8 mouse cellular contexts compared by ENCODE assay signal in genomic region chr17:32387986-32388369, GRCm38 (mm10). TPM values are rescaled to one million over a fixed set of nuclear protein-coding genes. Genes with fewer than 3 reads are reported as not detected.
DNase-seq lines count a peak whose midpoint lies in the region; ATAC-seq and TF ChIP-seq lines count a peak whose summit lies in the region.

No protein-coding gene starts in this region.

- no peak overlapping the region for H3K27ac ChIP-seq in lung, embryonic 14.5 days (ENCODE audit: low read depth)
- no peak overlapping the region for H3K27ac ChIP-seq in forebrain, embryonic 11.5 days (ENCODE audit: low read depth, low read length)
- H3K27ac ChIP-seq in limb, embryonic 12.5 days, result no peak overlapping the region
- H3K27ac ChIP-seq in olfactory bulb, adult 2 months (ENCODE audit: insufficient read depth, low read depth, low read length), result no peak overlapping the region

- H3K4me1 ChIP-seq in lung, embryonic 14.5 days (ENCODE audit: insufficient read depth), result peaks cover 4% of the 10 kb centered on the region
- peaks cover 2% of the 10 kb centered on the region; the same call in 1 of the 2 replicates for H3K4me1 ChIP-seq in forebrain, embryonic 11.5 days (replicated peaks; ENCODE audit: control insufficient read depth, insufficient read depth, low read length)
- H3K4me1 ChIP-seq in limb, embryonic 12.5 days (replicated peaks), result peaks cover 14% of the 10 kb centered on the region
- peaks cover 10% of the 10 kb centered on the region for H3K4me1 ChIP-seq in olfactory bulb, adult 2 months (ENCODE audit: control insufficient read depth, insufficient read depth, low read length)

- 23% methylated on average over 7 of the region's 7 CpGs for WGBS in lung, embryonic 14.5 days
- WGBS in forebrain, embryonic 11.5 days, result 31% methylated on average over 7 of the region's 7 CpGs
- 39% methylated on average over 7 of the region's 7 CpGs for WGBS in limb, embryonic 12.5 days
- WGBS in olfactory bulb, adult 2 months, result 39% methylated on average over 7 of the region's 7 CpGs

- peak overlapping the region; percentile 77; the same call in 1 of the 2 replicates for H3K9ac ChIP-seq in lung, embryonic 14.5 days
- peak overlapping the region; percentile 77; the same call in 1 of the 2 replicates for H3K9ac ChIP-seq in forebrain, embryonic 11.5 days (ENCODE audit: low read length)
- 0 out of 2 replicates have a peak overlapping the region, but pooled peaks have one; percentile 28 for H3K9ac ChIP-seq in limb, embryonic 12.5 days (replicated peaks)

- H3K27me3 ChIP-seq in lung, embryonic 14.5 days (ENCODE audit: insufficient read depth, low read length), result peaks cover 25% of the 10 kb centered on the region
- H3K27me3 ChIP-seq in forebrain, embryonic 11.5 days (ENCODE audit: control insufficient read depth, insufficient read depth, low read length), result peaks cover 21% of the 10 kb centered on the region
- H3K27me3 ChIP-seq in limb, embryonic 12.5 days, result peaks cover 27% of the 10 kb centered on the region

- peaks cover 8% of the 10 kb centered on the region for H3K36me3 ChIP-seq in lung, embryonic 14.5 days (ENCODE audit: insufficient read depth)
- H3K36me3 ChIP-seq in forebrain, embryonic 11.5 days (ENCODE audit: control insufficient read depth, insufficient read depth, low read length), result no peaks in the 10 kb centered on the region; the same call in 1 of the 2 replicates
- peaks cover 32% of the 10 kb centered on the region for H3K36me3 ChIP-seq in limb, embryonic 12.5 days

- ATAC-seq in lung, embryonic 14.5 days (ENCODE audit: insufficient read depth), result no peak
- ATAC-seq in forebrain, embryonic 11.5 days (replicated peaks; ENCODE audit: low FRiP score), result no peak
- no peak for ATAC-seq in limb, embryonic 12.5 days (ENCODE audit: insufficient number of reproducible peaks, insufficient read depth, low FRiP score, low TSS enrichment, low read depth)

- peak overlapping the region; percentile 78 for H3K4me3 ChIP-seq in lung, embryonic 14.5 days (ENCODE audit: low read depth, low read length)
- peak overlapping the region; percentile 74 for H3K4me3 ChIP-seq in forebrain, embryonic 11.5 days (ENCODE audit: low read depth, low read length)
- peak overlapping the region; percentile 73 for H3K4me3 ChIP-seq in limb, embryonic 12.5 days (replicated peaks)
- peak overlapping the region; percentile 94 for H3K4me3 ChIP-seq in olfactory bulb, adult 2 months (ENCODE audit: insufficient read depth, low read depth, low read length)

- no peak for TF ChIP-seq POLR2A in olfactory bulb, adult 2 months (IDR thresholded peaks at IDR 0.05; ENCODE audit: insufficient read depth, low read depth, low read length)

- TF ChIP-seq CTCF in lung, embryonic 14.5 days (IDR thresholded peaks at IDR 0.05; ENCODE audit: low read depth), result no peak
- no peak for TF ChIP-seq CTCF in olfactory bulb, adult 2 months (IDR thresholded peaks at IDR 0.05; ENCODE audit: insufficient read depth, low read depth, low read length)

- peak overlapping the region; percentile 98 for H3K4me2 ChIP-seq in lung, embryonic 14.5 days
- peak overlapping the region; percentile 92; the same call in 1 of the 2 replicates for H3K4me2 ChIP-seq in forebrain, embryonic 11.5 days (ENCODE audit: low read depth, low read length, severe bottlenecking)
- peak overlapping the region; percentile 99 for H3K4me2 ChIP-seq in limb, embryonic 12.5 days

- DNase-seq in lung, embryonic 14.5 days, result no peak
- DNase-seq in lung, postnatal 4 days, result no peak
- DNase-seq in forebrain, embryonic 11.5 days (ENCODE audit: low spot score), result peak; percentile 50
- DNase-seq in T-cell, adult 2 months (ENCODE audit: low spot score), result no peak
- DNase-seq in thymus, postnatal 25 days, result no peak
- no peak for DNase-seq in urinary bladder, adult 18-20 months (ENCODE audit: low spot score in 2 of 2)

- H3K9me3 ChIP-seq in lung, embryonic 14.5 days (ENCODE audit: low read depth, low read length), result no peaks in the 10 kb centered on the region
- no peaks in the 10 kb centered on the region for H3K9me3 ChIP-seq in forebrain, embryonic 11.5 days (ENCODE audit: control insufficient read depth, low read length)
- no peaks in the 10 kb centered on the region for H3K9me3 ChIP-seq in limb, embryonic 12.5 days

RNA-seq across cellular contexts. Expression of gene Wiz, which starts 1.3 kb away (rescaled TPM):
- 41.8 and 48.1 TPM in 2 replicates for polyA plus RNA-seq in lung, embryonic 14.5 days (2014; fragmentation: Nextera tagmentation; extraction: Ambion mirVana)
- polyA plus RNA-seq in forebrain, embryonic 11.5 days (2014; fragmentation: Nextera tagmentation; extraction: Ambion mirVana), result 55.2 and 56.2 TPM in 2 replicates
- polyA plus RNA-seq in limb, embryonic 12.5 days (2016; fragmentation: Nextera tagmentation; extraction: Ambion mirVana), result 30.0 and 37.3 TPM in 2 replicates
- polyA plus RNA-seq in olfactory bulb, adult 2 months (2012; ENCODE audit: insufficient read depth, insufficient read length, low replicate concordance, missing spikeins), result not detected in 2 replicates

RNA-seq across cellular contexts. Expression of gene Rasal3, which starts 15.4 kb away (rescaled TPM):
- 0.93 and 1.0 TPM in 2 replicates for polyA plus RNA-seq in lung, embryonic 14.5 days (2014; fragmentation: Nextera tagmentation; extraction: Ambion mirVana)
- polyA plus RNA-seq in forebrain, embryonic 11.5 days (2014; fragmentation: Nextera tagmentation; extraction: Ambion mirVana), result 0.21 and 0.47 TPM in 2 replicates
- 0.87 and 1.1 TPM in 2 replicates for polyA plus RNA-seq in limb, embryonic 12.5 days (2016; fragmentation: Nextera tagmentation; extraction: Ambion mirVana)
- 242 TPM in 1 of 2 replicates, not detected in the other for polyA plus RNA-seq in olfactory bulb, adult 2 months (2012; ENCODE audit: insufficient read depth, insufficient read length, low replicate concordance, missing spikeins)

RNA-seq across cellular contexts. Expression of gene Pglyrp2, which starts 36.0 kb away (rescaled TPM):
- polyA plus RNA-seq in lung, embryonic 14.5 days (2014; fragmentation: Nextera tagmentation; extraction: Ambion mirVana), result 0.07 TPM in 1 of 2 replicates, not detected in the other
- polyA plus RNA-seq in forebrain, embryonic 11.5 days (2014; fragmentation: Nextera tagmentation; extraction: Ambion mirVana), result 0.11 TPM in 1 of 2 replicates, not detected in the other
- polyA plus RNA-seq in limb, embryonic 12.5 days (2016; fragmentation: Nextera tagmentation; extraction: Ambion mirVana), result not detected in 2 replicates
- polyA plus RNA-seq in olfactory bulb, adult 2 months (2012; ENCODE audit: insufficient read depth, insufficient read length, low replicate concordance, missing spikeins), result not detected in 2 replicates

RNA-seq across cellular contexts. Expression of gene Akap8l, which starts 37.6 kb away (rescaled TPM):
- 68.7 and 82.0 TPM in 2 replicates for polyA plus RNA-seq in lung, embryonic 14.5 days (2014; fragmentation: Nextera tagmentation; extraction: Ambion mirVana)
- polyA plus RNA-seq in forebrain, embryonic 11.5 days (2014; fragmentation: Nextera tagmentation; extraction: Ambion mirVana), result 81.4 and 82.2 TPM in 2 replicates
- 112 and 120 TPM in 2 replicates for polyA plus RNA-seq in limb, embryonic 12.5 days (2016; fragmentation: Nextera tagmentation; extraction: Ambion mirVana)
- polyA plus RNA-seq in olfactory bulb, adult 2 months (2012; ENCODE audit: insufficient read depth, insufficient read length, low replicate concordance, missing spikeins), result not detected in 2 replicates
